Mouse (Mus musculus): Measurements from ENCODE around the gene Ndufs2.

GRCm38 (mm10) chr1:171235791-171236190 lies 15.4 kb downstream of the Ndufs2 start:
- TF ChIP-seq CTCF (IDR thresholded peaks at IDR 0.05) (no peak), EP300 (IDR thresholded peaks at IDR 0.05) (no peak)
